Mouse (Mus musculus): ENCODE data around the gene Vps11. TPM values are rescaled to one million over a fixed set of nuclear protein-coding genes. Genes with fewer than 3 reads are reported as not detected.

Gene Vps11
- 14.4 and 16.1 TPM in 2 replicates for polyA plus RNA-seq (2015; fragmentation: Nextera tagmentation; extraction: Ambion mirVana)

DNA sequence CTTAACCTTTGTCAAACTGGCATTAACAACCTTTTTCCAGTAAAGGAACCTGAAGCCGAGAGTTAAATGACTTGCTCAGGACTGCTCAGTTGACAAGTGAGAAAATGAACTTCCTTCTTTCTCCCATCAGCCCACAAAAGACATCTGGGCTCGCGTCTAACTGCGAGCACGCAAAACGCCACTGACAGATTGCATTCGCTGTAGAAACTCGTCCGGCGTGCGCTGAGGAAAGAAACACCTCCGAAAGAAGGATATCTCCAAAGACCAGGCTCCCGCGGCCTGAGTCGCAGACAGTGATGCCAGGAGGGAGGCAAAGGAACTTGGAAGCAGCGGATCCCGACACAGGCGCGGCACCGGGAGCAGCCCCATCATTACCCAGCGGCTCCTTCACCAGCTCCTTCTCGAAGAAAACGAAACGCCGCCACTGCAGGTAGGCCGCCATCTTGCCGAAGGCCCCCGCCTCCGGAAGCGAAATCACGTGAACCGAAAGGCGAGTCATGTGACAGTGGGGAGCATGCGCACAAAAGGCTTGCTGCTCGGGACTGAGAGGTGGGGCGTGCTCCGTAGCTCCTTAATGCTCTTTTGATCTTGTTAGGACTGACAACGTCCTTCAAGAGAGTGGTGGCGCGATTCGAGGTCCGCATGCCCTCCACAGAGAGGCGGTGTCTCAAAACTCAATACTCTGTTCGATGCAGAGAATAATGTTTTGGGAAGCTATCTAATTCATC, at the start of gene Vps11:
Gene Vps11, minus strand, starts transcription at position 481 of the 728 bp plus-strand sequence.

DNA sequence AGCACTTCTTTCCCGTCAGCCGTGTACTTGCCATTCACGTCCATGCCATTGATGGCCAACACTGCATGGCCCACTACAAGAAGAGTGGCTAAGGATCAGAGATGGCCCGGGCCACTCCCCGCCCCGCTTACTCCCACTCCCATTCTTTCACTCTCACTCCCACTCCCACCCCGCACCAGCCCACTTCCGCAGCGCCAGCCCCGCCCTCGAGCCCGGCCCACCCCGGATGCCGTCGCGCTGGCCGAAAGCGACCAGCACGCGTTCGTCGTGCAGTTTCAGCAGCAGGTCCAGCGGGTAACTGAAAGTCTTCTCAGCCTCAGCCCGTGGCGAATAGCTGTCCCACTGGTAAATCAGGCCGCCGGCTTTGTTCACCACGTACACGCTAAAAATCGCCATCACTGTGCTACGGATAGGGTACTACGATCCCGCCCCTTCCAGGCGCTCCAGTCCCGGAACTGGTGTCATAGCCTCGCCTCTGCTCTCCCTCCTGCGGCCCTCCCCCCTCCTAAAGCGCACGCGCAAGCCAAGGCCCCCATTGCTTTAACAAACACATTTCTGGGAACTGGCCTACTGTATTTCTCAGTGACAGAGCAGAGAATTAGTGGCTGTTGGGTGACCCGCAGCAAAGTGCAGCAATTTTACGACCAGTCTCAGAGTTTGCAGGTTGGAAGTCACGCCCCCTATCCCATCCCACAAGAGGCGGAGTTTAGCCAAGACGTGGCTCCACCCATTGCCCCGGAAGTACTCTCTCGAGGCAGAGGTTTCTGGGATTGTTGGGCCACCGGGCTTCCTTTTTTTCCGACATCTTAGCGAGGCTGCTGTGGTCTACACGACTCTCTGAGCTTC, 45.7 kb upstream of the Vps11 start, which contains the start of the genes Rps25 and Trappc4:
Gene Rps25, plus strand, starts transcription at position 234 of the 846 bp plus-strand sequence.
Gene Trappc4, minus strand, starts transcription at position 695 of the 846 bp plus-strand sequence.

DNA sequence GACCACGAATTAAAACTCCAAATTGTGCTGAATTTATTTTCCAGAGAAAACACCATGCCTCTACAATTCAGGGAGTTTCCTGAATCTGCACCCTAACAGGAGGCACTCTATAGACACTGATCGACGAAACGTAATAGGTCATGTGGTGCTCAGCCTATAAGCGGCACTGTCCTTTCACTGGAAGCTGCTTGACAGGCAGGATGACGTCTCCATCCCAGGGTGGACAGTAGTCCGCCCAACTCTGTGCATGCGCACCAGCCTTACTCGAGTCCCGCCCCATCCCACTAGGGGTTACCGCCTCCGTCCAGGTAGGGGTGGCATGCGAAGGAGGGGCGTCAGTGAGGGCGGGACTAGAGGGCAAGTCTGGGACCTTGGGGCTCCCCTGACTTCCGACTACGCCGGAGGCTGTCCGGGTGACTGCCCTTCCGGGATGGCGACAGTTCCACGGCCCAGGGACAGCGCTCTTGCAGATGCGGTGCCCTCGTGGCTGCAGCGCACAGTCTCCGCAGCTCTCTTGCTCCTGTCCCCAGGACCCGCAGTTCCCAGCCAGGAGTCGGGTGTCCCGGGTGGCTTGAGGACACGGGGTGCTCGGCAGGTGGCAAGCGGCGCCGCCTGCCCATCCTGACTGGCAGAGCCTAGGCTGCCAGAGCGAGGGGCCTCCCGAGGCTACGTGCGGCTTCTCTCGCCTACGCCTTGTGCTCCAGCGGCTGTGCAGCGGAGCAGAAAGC, 35.4 kb upstream of the Vps11 start, which contains the start of gene Slc37a4:
Gene Slc37a4, plus strand, starts transcription at position 169 of the 728 bp plus-strand sequence.

DNA sequence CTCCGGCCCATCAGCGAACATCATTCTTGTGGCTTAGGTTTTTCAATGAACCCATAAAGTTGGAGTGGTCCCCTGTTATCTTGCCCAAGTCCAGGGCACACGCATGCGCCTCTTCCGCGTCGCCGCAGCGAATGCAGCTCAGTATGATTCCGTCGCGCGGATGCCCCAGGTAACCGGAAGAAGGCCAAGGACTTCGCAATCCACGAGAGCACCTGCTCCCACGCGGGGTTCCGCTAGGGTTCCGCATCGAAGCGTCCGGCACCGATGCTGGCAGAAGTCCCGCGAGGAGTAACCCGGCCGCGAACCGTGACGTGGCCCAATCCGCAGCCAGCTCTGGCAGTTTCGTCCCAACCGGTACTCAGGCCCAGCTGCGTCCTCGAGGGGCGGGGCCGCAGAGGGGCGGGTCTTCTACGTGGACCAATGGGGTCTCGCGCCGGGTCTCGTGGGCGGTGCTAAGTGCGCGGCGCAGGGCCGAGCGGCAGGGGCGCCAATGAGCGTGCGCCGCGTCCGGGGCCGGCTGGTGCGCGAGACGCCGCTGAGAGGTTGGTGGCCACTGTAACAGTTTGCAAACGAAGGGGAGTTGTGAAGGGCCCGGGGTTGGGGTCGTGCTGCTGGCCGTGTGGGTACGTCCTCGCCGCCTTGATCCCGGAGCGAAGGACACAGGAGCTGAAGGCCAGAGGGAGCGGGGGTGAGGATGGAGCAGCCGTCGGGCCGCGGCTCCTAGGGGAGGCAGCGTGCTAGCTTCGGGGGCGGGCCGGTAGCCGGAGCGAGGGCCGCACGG, 17.8 kb upstream of the Vps11 start, which contains the start of gene Hyou1:
Gene Hyou1, plus strand, starts transcription at position 437 of the 781 bp plus-strand sequence.

DNA sequence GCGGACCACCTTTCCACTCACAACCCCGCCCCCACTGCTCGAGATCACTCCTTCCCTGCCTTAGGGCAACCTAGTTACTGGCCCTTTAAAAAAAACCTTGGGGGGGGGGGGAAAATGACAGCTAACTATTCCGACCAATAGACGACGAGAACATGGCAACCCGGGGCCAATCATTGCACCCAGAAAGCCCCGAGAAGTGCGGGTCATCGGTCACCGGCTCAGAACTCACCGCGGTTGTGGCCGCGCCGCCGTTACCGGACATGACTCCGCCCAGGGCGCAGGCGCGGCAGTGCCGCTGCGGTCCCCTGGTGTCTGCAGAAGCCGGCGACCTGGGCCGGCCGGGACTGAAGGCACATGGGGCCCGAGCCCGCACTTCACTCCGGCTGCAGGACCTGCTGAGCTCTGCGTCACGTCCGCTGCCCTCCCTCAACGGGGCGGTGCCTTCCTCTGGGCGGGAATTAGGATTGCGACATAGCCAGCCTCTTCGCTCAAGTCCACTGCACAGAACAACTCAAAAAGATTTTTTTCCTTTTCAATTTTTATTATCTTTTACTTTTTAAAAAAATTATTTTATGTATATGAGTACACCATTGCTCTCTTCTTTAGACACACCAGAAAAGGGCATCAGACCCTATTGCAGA, 17.6 kb downstream of the Vps11 start, which contains the start of gene Hmbs:
Gene Hmbs, minus strand, starts transcription at position 448 of the 641 bp plus-strand sequence.

DNA sequence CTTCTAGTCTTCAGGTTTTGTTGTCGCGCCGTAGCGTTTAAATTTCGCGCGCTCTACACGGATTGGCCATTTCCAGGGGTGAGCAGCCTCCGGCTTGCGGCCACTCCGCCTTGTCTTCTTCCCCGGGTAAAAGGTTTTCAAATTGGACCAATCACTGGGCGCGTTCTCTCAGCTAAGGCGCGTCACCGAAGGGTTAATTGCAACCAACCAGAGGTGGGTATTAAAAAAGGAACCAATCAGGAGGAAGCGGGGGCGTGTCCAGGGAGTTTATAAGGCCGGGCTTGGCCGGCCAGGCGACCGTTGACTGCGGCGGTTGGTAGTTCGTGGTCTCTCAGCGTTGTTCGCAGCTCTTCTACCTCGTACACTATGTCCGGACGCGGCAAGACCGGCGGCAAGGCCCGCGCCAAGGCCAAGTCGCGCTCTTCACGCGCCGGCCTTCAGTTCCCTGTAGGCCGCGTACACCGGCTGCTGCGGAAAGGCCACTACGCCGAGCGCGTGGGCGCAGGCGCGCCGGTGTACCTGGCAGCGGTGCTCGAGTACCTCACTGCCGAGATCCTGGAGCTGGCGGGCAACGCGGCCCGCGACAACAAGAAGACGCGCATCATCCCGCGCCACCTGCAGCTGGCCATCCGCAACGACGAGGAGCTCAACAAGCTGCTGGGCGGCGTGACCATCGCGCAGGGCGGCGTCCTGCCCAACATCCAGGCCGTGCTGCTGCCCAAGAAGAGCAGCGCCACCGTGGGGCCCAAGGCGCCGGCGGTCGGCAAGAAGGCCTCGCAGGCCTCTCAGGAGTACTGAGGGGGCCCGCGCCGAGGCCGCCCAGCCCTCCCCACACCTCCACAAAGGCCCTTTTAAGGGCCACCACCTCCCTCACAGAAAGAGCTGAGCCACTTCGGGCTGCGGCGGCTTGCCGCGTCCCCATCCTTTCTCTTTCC, 26.8 kb downstream of the Vps11 start, which contains the start of gene H2afx:
Gene H2afx, plus strand, starts transcription at position 299 of the 935 bp plus-strand sequence.

DNA sequence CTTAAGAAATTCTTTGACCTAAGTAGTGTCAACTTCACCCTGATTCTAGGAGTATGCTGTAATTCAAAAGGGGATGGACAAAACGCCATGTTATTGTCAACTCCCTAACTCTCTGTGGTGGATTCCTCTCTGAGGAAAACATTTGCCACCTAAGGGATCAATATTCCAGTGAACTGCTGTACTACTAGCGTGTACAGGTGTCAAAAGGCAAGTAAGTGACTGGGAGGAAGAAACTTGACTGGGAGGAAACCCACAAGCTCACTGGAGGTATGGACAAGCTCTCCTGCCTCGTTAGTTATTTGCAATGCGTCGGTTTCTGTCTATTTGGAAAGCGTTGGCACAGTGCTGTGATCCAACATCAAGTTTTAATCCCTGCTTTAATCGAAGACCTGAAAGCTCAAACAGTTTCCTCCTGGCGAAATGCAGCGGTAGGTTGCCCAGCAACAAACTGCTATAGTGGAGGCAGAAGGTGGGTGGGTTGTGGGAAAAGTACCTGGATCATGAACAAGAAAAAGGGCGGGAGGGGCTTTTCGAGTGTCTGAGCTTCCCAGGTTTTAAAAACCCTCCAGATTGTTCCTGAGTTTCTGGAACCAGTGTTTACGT, 35.6 kb downstream of the Vps11 start, which contains the start of gene Dpagt1:
Gene Dpagt1, plus strand, starts transcription at position 252 of the 603 bp plus-strand sequence.

DNA sequence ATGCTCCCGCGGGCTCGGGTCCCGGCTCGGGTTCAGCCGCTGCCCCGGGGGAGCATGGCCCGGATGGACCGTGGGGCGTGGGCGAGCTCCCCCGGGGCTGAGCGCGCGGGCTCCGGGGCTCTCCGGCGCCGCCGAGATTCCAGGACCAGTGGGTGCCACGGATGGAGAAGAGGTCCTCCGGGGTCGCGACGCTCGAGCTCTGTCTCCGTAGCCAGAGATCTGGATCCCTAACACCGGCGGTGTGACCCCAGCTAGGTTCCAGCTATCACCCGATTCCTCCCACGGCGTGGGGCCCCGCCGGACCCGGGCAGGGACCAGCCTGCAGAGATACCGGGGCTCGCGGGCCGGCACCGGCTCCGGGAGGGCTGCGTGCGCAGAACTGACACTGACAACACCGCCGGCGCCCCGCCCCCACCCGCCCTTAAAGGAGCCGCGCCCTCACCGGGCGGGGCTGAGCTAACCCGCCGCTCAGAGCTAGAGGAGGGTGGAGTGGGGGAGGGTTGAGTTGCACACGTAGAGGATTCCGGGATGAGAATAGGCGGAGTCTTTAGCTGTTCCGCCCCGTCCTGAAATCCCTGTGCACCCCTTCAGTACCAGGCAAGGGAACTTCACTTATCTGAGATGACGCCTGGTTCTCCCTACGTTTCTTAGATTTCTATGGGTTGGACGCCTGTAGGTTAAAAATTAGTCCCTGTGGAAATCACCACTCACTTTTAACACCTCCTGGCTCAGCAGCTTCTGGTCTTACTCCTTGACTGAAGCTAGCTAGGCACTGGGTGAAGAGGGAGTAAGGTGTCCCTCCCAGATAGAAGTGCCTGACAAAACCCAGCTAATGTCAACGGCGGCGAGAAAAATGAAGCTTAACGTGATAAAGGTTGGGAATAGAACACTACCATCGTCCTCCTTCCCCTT, 41.3 kb downstream of the Vps11 start, which contains the start of gene C2cd2l:
Gene C2cd2l, minus strand, starts transcription at position 399 of the 912 bp plus-strand sequence.

DNA sequence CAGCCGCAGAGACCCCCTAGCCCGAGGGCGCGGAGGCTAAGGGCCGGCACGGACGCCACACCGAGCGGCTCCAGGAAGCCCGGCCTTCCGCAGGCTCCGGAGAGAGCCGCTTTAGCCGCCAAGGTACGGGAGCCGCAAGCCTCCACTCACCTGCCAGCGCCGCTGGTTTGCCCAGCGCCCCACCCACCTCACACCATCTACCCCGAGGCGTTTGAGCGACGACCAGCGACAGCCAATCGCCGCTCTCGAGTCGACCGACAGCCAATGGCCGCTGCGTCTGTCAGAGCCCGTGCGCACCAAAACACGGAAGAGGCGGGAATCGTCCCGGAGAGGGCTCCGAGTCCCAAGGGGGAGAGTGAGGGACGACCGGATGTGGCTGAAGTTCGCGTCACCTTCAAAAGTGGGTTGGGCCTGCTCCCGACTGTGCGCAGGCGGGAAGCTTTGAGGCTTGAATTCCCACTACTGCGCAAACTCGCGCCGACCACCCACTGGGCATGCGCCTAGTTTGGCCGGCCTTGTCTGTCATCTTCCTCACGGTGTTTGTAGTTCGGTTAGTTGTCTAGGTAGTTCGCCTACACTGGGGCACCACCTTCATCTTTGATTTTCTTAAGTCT, 55.9 kb downstream of the Vps11 start, which contains the start of gene Hinfp:
Gene Hinfp, minus strand, starts transcription at position 206 of the 614 bp plus-strand sequence.

Small RNAs within 50 kb of the gene (microRNA-seq; reads per million reads assigned to microRNA genes)
- gene Gm44335 (not detected), gene Mir7085 (not detected)

Other genes with a start within 250 kb of the Vps11 start
- not detected in 2 replicates for gene Gm49380, start 248.2 kb downstream of the Vps11 start, polyA plus RNA-seq (2015; fragmentation: Nextera tagmentation; extraction: Ambion mirVana)
- gene Rnf26, start 248.2 kb downstream of the Vps11 start, polyA plus RNA-seq (2015; fragmentation: Nextera tagmentation; extraction: Ambion mirVana), result 27.9 and 28.3 TPM in 2 replicates
- gene Mcam, start 227.2 kb downstream of the Vps11 start, polyA plus RNA-seq (2015; fragmentation: Nextera tagmentation; extraction: Ambion mirVana), result 88.6 and 96.6 TPM in 2 replicates
- gene Cbl, start 127.6 kb downstream of the Vps11 start, polyA plus RNA-seq (2015; fragmentation: Nextera tagmentation; extraction: Ambion mirVana), result 7.7 and 7.9 TPM in 2 replicates
- not detected in 2 replicates for gene Ccdc153, start 121.0 kb downstream of the Vps11 start, polyA plus RNA-seq (2015; fragmentation: Nextera tagmentation; extraction: Ambion mirVana)
- gene Pdzd3, start 110.2 kb downstream of the Vps11 start, polyA plus RNA-seq (2015; fragmentation: Nextera tagmentation; extraction: Ambion mirVana), result not detected in 2 replicates
- 11.7 and 13.2 TPM in 2 replicates for gene Nlrx1, start 93.1 kb downstream of the Vps11 start, polyA plus RNA-seq (2015; fragmentation: Nextera tagmentation; extraction: Ambion mirVana)
- 1.2 and 1.5 TPM in 2 replicates for gene Abcg4, start 73.1 kb downstream of the Vps11 start, polyA plus RNA-seq (2015; fragmentation: Nextera tagmentation; extraction: Ambion mirVana)
- gene Hinfp, start 56.0 kb downstream of the Vps11 start, polyA plus RNA-seq (2015; fragmentation: Nextera tagmentation; extraction: Ambion mirVana), result 9.8 and 10.6 TPM in 2 replicates
- 9.5 and 10.0 TPM in 2 replicates for gene C2cd2l, start 41.4 kb downstream of the Vps11 start, polyA plus RNA-seq (2015; fragmentation: Nextera tagmentation; extraction: Ambion mirVana)
- 20.0 and 21.4 TPM in 2 replicates for gene Dpagt1, start 35.7 kb downstream of the Vps11 start, polyA plus RNA-seq (2015; fragmentation: Nextera tagmentation; extraction: Ambion mirVana)
- gene H2afx, start 27.0 kb downstream of the Vps11 start, polyA plus RNA-seq (2015; fragmentation: Nextera tagmentation; extraction: Ambion mirVana), result 62.3 and 83.5 TPM in 2 replicates
- gene Hmbs, start 17.4 kb downstream of the Vps11 start, polyA plus RNA-seq (2015; fragmentation: Nextera tagmentation; extraction: Ambion mirVana), result 55.1 and 55.2 TPM in 2 replicates
- 10.8 and 13.7 TPM in 2 replicates for gene Hyou1, start 17.8 kb upstream of the Vps11 start, polyA plus RNA-seq (2015; fragmentation: Nextera tagmentation; extraction: Ambion mirVana)
- gene Slc37a4, start 35.2 kb upstream of the Vps11 start, polyA plus RNA-seq (2015; fragmentation: Nextera tagmentation; extraction: Ambion mirVana), result 10.6 and 11.6 TPM in 2 replicates
- gene Rps25, start 45.5 kb upstream of the Vps11 start, polyA plus RNA-seq (2015; fragmentation: Nextera tagmentation; extraction: Ambion mirVana), result 1,915 and 2,054 TPM in 2 replicates
- 76.5 and 84.1 TPM in 2 replicates for gene Trappc4, start 45.9 kb upstream of the Vps11 start, polyA plus RNA-seq (2015; fragmentation: Nextera tagmentation; extraction: Ambion mirVana)
- gene Ccdc84, start 56.9 kb upstream of the Vps11 start, polyA plus RNA-seq (2015; fragmentation: Nextera tagmentation; extraction: Ambion mirVana), result 12.5 TPM in 2 replicates
- gene Foxr1, start 79.5 kb upstream of the Vps11 start, polyA plus RNA-seq (2015; fragmentation: Nextera tagmentation; extraction: Ambion mirVana), result not detected in 2 replicates
- 661 and 670 TPM in 2 replicates for gene Upk2, start 93.3 kb upstream of the Vps11 start, polyA plus RNA-seq (2015; fragmentation: Nextera tagmentation; extraction: Ambion mirVana)
- 6.9 and 7.5 TPM in 2 replicates for gene Bcl9l, start 121.2 kb upstream of the Vps11 start, polyA plus RNA-seq (2015; fragmentation: Nextera tagmentation; extraction: Ambion mirVana)
- gene Cxcr5, start 200.2 kb upstream of the Vps11 start, polyA plus RNA-seq (2015; fragmentation: Nextera tagmentation; extraction: Ambion mirVana), result 0.13 and 0.19 TPM in 2 replicates
- gene Ddx6, start 243.2 kb upstream of the Vps11 start, polyA plus RNA-seq (2015; fragmentation: Nextera tagmentation; extraction: Ambion mirVana), result 10.2 and 11.2 TPM in 2 replicates

Data from urinary bladder, postnatal 0 days (tissue).